Mouse (Mus musculus): ENCODE measurements around the gene Atg3. TPM values are rescaled to one million over a fixed set of nuclear protein-coding genes. Genes with fewer than 3 reads are reported as not detected.

The Atg3 gene
- total and polyA plus RNA-seq, 3 experiments = 7.6 to 22.7 (median 19.1) TPM

DNA sequence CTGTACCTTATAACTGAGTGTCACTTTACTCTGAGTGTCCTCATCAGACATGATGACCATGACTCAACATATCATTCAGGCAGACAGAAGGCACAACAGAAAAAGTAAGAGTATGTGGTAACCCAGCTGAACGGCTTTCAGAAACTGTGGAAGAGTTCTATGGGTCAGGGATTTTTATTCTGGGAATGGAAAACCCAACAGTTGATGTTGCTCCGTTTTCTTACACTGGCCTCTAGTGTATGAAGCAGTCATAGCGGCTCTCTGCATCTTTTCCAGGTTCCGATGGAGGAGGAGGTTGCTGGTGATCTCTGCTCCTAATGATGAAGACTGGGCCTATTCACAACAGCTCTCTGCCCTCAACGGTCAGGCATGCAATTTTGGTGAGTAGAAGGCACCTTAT lies 36.0 kb upstream of the Atg3 start:
- no peaks in the 10 kb centered on the region for H3K27me3 ChIP-seq (ENCODE audit: control insufficient read depth, insufficient read depth, low read length)
- 62% methylated on average over 5 of the region's 5 CpGs for WGBS
- TF ChIP-seq POLR2A (IDR thresholded peaks at IDR 0.05; ENCODE audit: insufficient read depth, low read depth, low read length) = no peak
- TF ChIP-seq CTCF (IDR thresholded peaks at IDR 0.05) = peak; percentile 78
- H3K79me2 ChIP-seq (replicated peaks; ENCODE audit: control insufficient read depth, insufficient read depth, low read length) = no peaks in the 10 kb centered on the region
- H3K27ac ChIP-seq = no peak overlapping the region; the same call in 1 of the 2 replicates
- DNase-seq = no peak
- H3K36me3 ChIP-seq (ENCODE audit: control insufficient read depth, insufficient read depth, low read length) = peaks cover 13% of the 10 kb centered on the region
- intact Hi-C loops (cut with DNase I) = loop anchor here (2.0 kb wide), 1 partner anchor 354 kb away; no protein-coding TSS in a partner anchor
- H3K4me1 ChIP-seq (ENCODE audit: control insufficient read depth, insufficient read depth, low read length) = peaks cover 3% of the 10 kb centered on the region
- no peak overlapping the region for H3K9ac ChIP-seq (ENCODE audit: low read depth, low read length)
- H3K4me3 ChIP-seq = no peak overlapping the region

- H3K36me3 ChIP-seq (ENCODE audit: control insufficient read depth, insufficient read depth, low read length) = peaks cover 9% of the 10 kb centered on the region
- H3K27ac ChIP-seq = no peak overlapping the region
- no peak for DNase-seq
- H3K27me3 ChIP-seq (ENCODE audit: control insufficient read depth, insufficient read depth, low read length) = no peaks in the 10 kb centered on the region
- WGBS = 57% methylated on average over 9 of the region's 9 CpGs
- no peak overlapping the region for H3K9ac ChIP-seq (ENCODE audit: low read depth, low read length)
- peaks cover 3% of the 10 kb centered on the region for H3K4me1 ChIP-seq (ENCODE audit: control insufficient read depth, insufficient read depth, low read length)
- no peak overlapping the region for H3K4me3 ChIP-seq
- intact Hi-C loops (cut with DNase I) = no loop called here
- TF ChIP-seq EP300 (IDR thresholded peaks at IDR 0.05; ENCODE audit: insufficient read depth, low read depth, low read length) (no peak), CTCF (IDR thresholded peaks at IDR 0.05) (no peak), POLR2A (IDR thresholded peaks at IDR 0.05; ENCODE audit: insufficient read depth, low read depth, low read length) (no peak)
- no peaks in the 10 kb centered on the region for H3K79me2 ChIP-seq (replicated peaks; ENCODE audit: control insufficient read depth, insufficient read depth, low read length)
Observed at GRCm38 (mm10) chr16:45124230-45125203, 34.1 kb upstream of the Atg3 start.

DNA sequence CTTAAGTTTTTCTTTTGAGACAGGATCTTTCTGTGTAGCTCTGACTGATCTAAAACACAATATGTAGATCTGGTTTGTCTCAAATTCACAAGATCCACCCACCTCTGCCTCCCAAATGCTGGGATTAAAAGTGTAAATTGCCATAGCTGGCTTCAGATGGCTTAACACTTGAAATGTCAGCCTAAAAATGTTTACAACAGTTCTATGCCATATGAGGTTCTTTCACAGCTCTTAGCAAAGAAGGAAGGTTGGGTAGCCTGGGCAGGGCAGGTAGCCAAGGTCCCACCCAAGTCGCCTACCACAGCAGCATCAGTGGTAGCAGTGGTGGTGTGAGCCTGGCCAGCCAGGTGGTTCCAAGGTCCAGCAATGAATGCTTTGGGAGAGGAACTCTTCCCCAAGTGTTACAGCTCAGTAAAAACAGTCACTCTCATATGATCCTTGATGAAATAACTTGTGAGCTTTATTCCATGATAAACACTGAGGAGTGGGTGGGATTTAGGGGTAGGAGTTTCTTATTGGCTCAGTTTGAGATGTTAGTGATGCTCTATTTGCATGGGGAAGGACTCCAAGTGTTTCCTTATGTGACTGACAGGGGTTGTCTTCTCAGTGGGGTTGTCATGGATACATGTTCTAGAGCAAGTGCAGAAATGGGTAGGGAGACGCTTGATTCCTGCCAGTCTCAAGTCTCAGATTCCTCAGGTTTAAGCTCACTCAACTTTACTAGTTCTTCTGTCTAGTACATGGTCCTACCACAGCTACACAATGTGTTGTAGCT lies 30.5 kb upstream of the Atg3 start:
- no peak overlapping the region for H3K9ac ChIP-seq (ENCODE audit: low read depth, low read length)
- intact Hi-C loops (cut with DNase I) = no loop called here
- WGBS = 90% methylated on average over 2 of the region's 2 CpGs

GRCm38 (mm10) chr16:45141711-45142110 lies 16.9 kb upstream of the Atg3 start:
- no peaks in the 10 kb centered on the region for H3K4me1 ChIP-seq (ENCODE audit: control insufficient read depth, insufficient read depth, low read length)
- no peak overlapping the region for H3K4me3 ChIP-seq
- 83% methylated on average over 5 of the region's 5 CpGs for WGBS
- H3K9ac ChIP-seq (ENCODE audit: low read depth, low read length) = no peak overlapping the region
- peak; percentile 46 for TF ChIP-seq CTCF (IDR thresholded peaks at IDR 0.05)
- TF ChIP-seq EP300 (IDR thresholded peaks at IDR 0.05; ENCODE audit: insufficient read depth, low read depth, low read length) = no peak
- no peaks in the 10 kb centered on the region for H3K36me3 ChIP-seq (ENCODE audit: control insufficient read depth, insufficient read depth, low read length)
- DNase-seq = no peak
- intact Hi-C loops (cut with DNase I) = no loop called here
- no peaks in the 10 kb centered on the region for H3K79me2 ChIP-seq (replicated peaks; ENCODE audit: control insufficient read depth, insufficient read depth, low read length)
- no peak overlapping the region for H3K27ac ChIP-seq
- H3K27me3 ChIP-seq (ENCODE audit: control insufficient read depth, insufficient read depth, low read length) = no peaks in the 10 kb centered on the region

More for the DNA sequence above, 30.5 kb upstream of the Atg3 start:
- DNase-seq = no peak
- Histone ChIP-seq H3K36me3 (ENCODE audit: control insufficient read depth, insufficient read depth, low read length) (no peaks in the 10 kb centered on the region), H3K4me3 (no peak overlapping the region), H3K4me1 (ENCODE audit: control insufficient read depth, insufficient read depth, low read length) (no peaks in the 10 kb centered on the region), H3K79me2 (replicated peaks; ENCODE audit: control insufficient read depth, insufficient read depth, low read length) (no peaks in the 10 kb centered on the region), H3K27me3 (ENCODE audit: control insufficient read depth, insufficient read depth, low read length) (no peaks in the 10 kb centered on the region), H3K27ac (no peak overlapping the region)
- TF ChIP-seq POLR2A (IDR thresholded peaks at IDR 0.05; ENCODE audit: insufficient read depth, low read depth, low read length) = no peak
- no peak for TF ChIP-seq EP300 (IDR thresholded peaks at IDR 0.05; ENCODE audit: insufficient read depth, low read depth, low read length)
- no peak for TF ChIP-seq CTCF (IDR thresholded peaks at IDR 0.05)

GRCm38 (mm10) chr16:45142565-45142964 lies 16.0 kb upstream of the Atg3 start:
- WGBS = 80% methylated on average over 5 of the region's 5 CpGs
- intact Hi-C loops (cut with DNase I) = no loop called here
- H3K27ac ChIP-seq = no peak overlapping the region
- H3K4me1 ChIP-seq (ENCODE audit: control insufficient read depth, insufficient read depth, low read length) = no peaks in the 10 kb centered on the region
- no peaks in the 10 kb centered on the region for H3K79me2 ChIP-seq (replicated peaks; ENCODE audit: control insufficient read depth, insufficient read depth, low read length)
- peak; percentile 34 for TF ChIP-seq CTCF (IDR thresholded peaks at IDR 0.05)
- no peak for TF ChIP-seq POLR2A (IDR thresholded peaks at IDR 0.05; ENCODE audit: insufficient read depth, low read depth, low read length)
- no peaks in the 10 kb centered on the region for H3K36me3 ChIP-seq (ENCODE audit: control insufficient read depth, insufficient read depth, low read length)
- no peak for DNase-seq
- no peak overlapping the region for H3K9ac ChIP-seq (ENCODE audit: low read depth, low read length)
- H3K4me3 ChIP-seq = no peak overlapping the region
- no peaks in the 10 kb centered on the region for H3K27me3 ChIP-seq (ENCODE audit: control insufficient read depth, insufficient read depth, low read length)

- Histone ChIP-seq H3K4me1 (ENCODE audit: control insufficient read depth, insufficient read depth, low read length) (no peaks in the 10 kb centered on the region), H3K36me3 (ENCODE audit: control insufficient read depth, insufficient read depth, low read length) (no peaks in the 10 kb centered on the region), H3K79me2 (replicated peaks; ENCODE audit: control insufficient read depth, insufficient read depth, low read length) (no peaks in the 10 kb centered on the region; the same call in 1 of the 2 replicates), H3K9ac (ENCODE audit: low read depth, low read length) (no peak overlapping the region), H3K27me3 (ENCODE audit: control insufficient read depth, insufficient read depth, low read length) (no peaks in the 10 kb centered on the region), H3K4me3 (no peak overlapping the region), H3K27ac (no peak overlapping the region)
- 83% methylated on average over 6 of the region's 6 CpGs for WGBS
- no peak for DNase-seq
- intact Hi-C loops (cut with DNase I) = no loop called here
- TF ChIP-seq EP300 (IDR thresholded peaks at IDR 0.05; ENCODE audit: insufficient read depth, low read depth, low read length) = no peak
- TF ChIP-seq POLR2A (IDR thresholded peaks at IDR 0.05; ENCODE audit: insufficient read depth, low read depth, low read length) = no peak
- TF ChIP-seq CTCF (IDR thresholded peaks at IDR 0.05) = no peak
Observed at GRCm38 (mm10) chr16:45145119-45145518, 13.5 kb upstream of the Atg3 start.

Measured in heart, adult 2 months (tissue).